11 mouse cellular contexts compared by ENCODE assay signal in genomic region chr4:129811605-129812468, GRCm38 (mm10). TPM values are rescaled to one million over a fixed set of nuclear protein-coding genes. Genes with fewer than 3 reads are reported as not detected.
A peak's percentile ranks its signal among the peaks of the same experiment; 100 is the strongest.
DNase-seq lines count a peak whose midpoint lies in the region; ATAC-seq and TF ChIP-seq lines count a peak whose summit lies in the region.
"Had no signal": no experiment of that assay in that cellular context is flagged by ENCODE, and none has a peak within 500 bp of the region (broad histone marks: within the 10 kb centered on the region; RNA-seq: fewer than 3 reads in every experiment).

No protein-coding gene starts in this region.

- H3K9me3 ChIP-seq in heart, postnatal 0 days (replicated peaks; ENCODE audit: control insufficient read depth, low read length): no peaks in the 10 kb centered on the region
- no peaks in the 10 kb centered on the region for H3K9me3 ChIP-seq in liver, embryonic 14.5 days (ENCODE audit: control insufficient read depth, low read length)

- ATAC-seq in heart, postnatal 0 days (ENCODE audit: insufficient read depth, low read depth): no peak
- peak; percentile 31 for ATAC-seq in common myeloid progenitor, adult 5-6 weeks (replicated peaks; ENCODE audit: low read depth, poor library complexity, severe bottlenecking)
- ATAC-seq in liver, embryonic 14.5 days (ENCODE audit: insufficient read depth): no peak
- ATAC-seq in activated CD4-positive, CD25-positive, alpha-beta regulatory T cell, adult 4 months: no peak

- peak overlapping the region; percentile 56 for H3K4me3 ChIP-seq in heart, postnatal 0 days (ENCODE audit: low read depth, low read length)
- H3K4me3 ChIP-seq in liver, embryonic 14.5 days (ENCODE audit: insufficient read depth in 1 of 2, low read depth in 2 of 2, low read length in 2 of 2): peak overlapping the region in 1 of 2 experiments; percentile 41; a peak in 1 of 4 replicates
- no peak overlapping the region for H3K4me3 ChIP-seq in cerebellum, adult 2 months (replicated peaks; ENCODE audit: insufficient read depth, low read depth, low read length)

- H3K4me1 ChIP-seq in heart, postnatal 0 days (ENCODE audit: control insufficient read depth, insufficient read depth): peaks cover 13% of the 10 kb centered on the region; the same call in 1 of the 2 replicates
- peaks cover 0 to 11% of the 10 kb centered on the region in 2 experiments; a peak in 2 of 4 replicates for H3K4me1 ChIP-seq in liver, embryonic 14.5 days (replicated peaks; ENCODE audit: control insufficient read depth in 2 of 2, insufficient read depth in 2 of 2, low read length in 1 of 2)
- H3K4me1 ChIP-seq in cerebellum, adult 2 months (ENCODE audit: control insufficient read depth, insufficient read depth, low read length): no peaks in the 10 kb centered on the region

- no peak for TF ChIP-seq POLR2A in cerebellum, adult 2 months (IDR thresholded peaks at IDR 0.05; ENCODE audit: borderline replicate concordance, insufficient read depth, low read length)

- no peak for TF ChIP-seq EP300 in heart, postnatal 0 days (IDR thresholded peaks at IDR 0.05; ENCODE audit: low read depth)
- TF ChIP-seq EP300 in liver, embryonic 14.5 days (IDR thresholded peaks at IDR 0.05; ENCODE audit: low read depth): no peak

- peak overlapping the region; percentile 85 for H3K27ac ChIP-seq in heart, postnatal 0 days (ENCODE audit: low read depth)
- no peak overlapping the region for H3K27ac ChIP-seq in liver, embryonic 14.5 days
- no peak overlapping the region for H3K27ac ChIP-seq in cerebellum, adult 2 months (ENCODE audit: insufficient read depth, low read length)

- DNase-seq in heart, postnatal 0 days (ENCODE audit: low spot score): no peak
- DNase-seq in heart, adult 9 months (ENCODE audit: low spot score in 2 of 2): no peak
- peak; percentile 43 for DNase-seq in CD4-positive helper T cell, adult 2 months (ENCODE audit: low read depth, low spot score)
- no peak for DNase-seq in liver, embryonic 14.5 days (ENCODE audit: low read depth in 3 of 3, low spot score in 3 of 3)
- no peak for DNase-seq in ovary, postnatal 10 days (ENCODE audit: low spot score)
- DNase-seq in cerebellum, adult 2 months: no peak
- DNase-seq: gastrocnemius, postnatal 36 days; midbrain, embryonic 14.5 days had no signal

- no peak for TF ChIP-seq CTCF in heart, postnatal 0 days (IDR thresholded peaks at IDR 0.05; ENCODE audit: low read depth)
- TF ChIP-seq CTCF in liver, embryonic 14.5 days (IDR thresholded peaks at IDR 0.05; ENCODE audit: low read depth): no peak
- TF ChIP-seq CTCF in cerebellum, adult 2 months (IDR thresholded peaks at IDR 0.05; ENCODE audit: borderline replicate concordance, insufficient read depth, low read depth, low read length): no peak

- WGBS in heart, postnatal 0 days: 67% methylated on average over 14 of the region's 14 CpGs
- 33% methylated on average over 14 of the region's 14 CpGs for WGBS in liver, embryonic 14.5 days (ENCODE audit: insufficient replicate concordance)
- WGBS in cerebellum, adult 2 months: 91% methylated on average over 14 of the region's 14 CpGs

- H3K36me3 ChIP-seq in heart, postnatal 0 days (replicated peaks; ENCODE audit: control insufficient read depth, insufficient read depth, low read length): no peaks in the 10 kb centered on the region
- H3K36me3 ChIP-seq in liver, embryonic 14.5 days (replicated peaks; ENCODE audit: control insufficient read depth, insufficient read depth, low read depth): no peaks in the 10 kb centered on the region

- no peaks in the 10 kb centered on the region for H3K27me3 ChIP-seq in heart, postnatal 0 days (ENCODE audit: control insufficient read depth, insufficient read depth, low read length)
- H3K27me3 ChIP-seq in liver, embryonic 14.5 days (ENCODE audit: control insufficient read depth, insufficient read depth, low read length): peaks cover 9% of the 10 kb centered on the region
- no peaks in the 10 kb centered on the region for H3K27me3 ChIP-seq in cerebellum, adult 2 months (ENCODE audit: control insufficient read depth, insufficient read depth, low read length)
- H3K27me3 ChIP-seq: Patski had no signal

- peak overlapping the region; percentile 84 for H3K4me2 ChIP-seq in heart, postnatal 0 days (ENCODE audit: low read depth, low read length)
- H3K4me2 ChIP-seq in liver, embryonic 14.5 days (ENCODE audit: low read depth): peak overlapping the region; percentile 67

- H3K9ac ChIP-seq in heart, postnatal 0 days (replicated peaks; ENCODE audit: low read depth, low read length): peak overlapping the region; percentile 65; the same call in 1 of the 2 replicates
- no peak overlapping the region for H3K9ac ChIP-seq in liver, embryonic 14.5 days (replicated peaks)

RNA-seq across cellular contexts. Expression of gene Ptp4a2, which starts 0.8 kb away (rescaled TPM):
- total RNA-seq in heart, postnatal 0 days (2014; rRNA removed; ENCODE audit: low replicate concordance): 132 and 176 TPM in 2 replicates
- 407 and 417 TPM in 2 replicates for polyA plus RNA-seq in heart, postnatal 0 days (2015; fragmentation: Nextera tagmentation; extraction: Ambion mirVana)
- 364 and 441 TPM in 2 replicates for total RNA-seq in common myeloid progenitor, adult 5-6 weeks (2017)
- polyA plus RNA-seq in liver, embryonic 14.5 days (2012; rRNA removed): 26.1 and 42.2 TPM in 2 replicates
- polyA plus RNA-seq in liver, embryonic 14.5 days (2014; fragmentation: Nextera tagmentation; extraction: Ambion mirVana): 150 and 154 TPM in 2 replicates
- 1,000 to 10,000 TPM; 1,863 to 2,031 TPM for polyA plus RNA-seq in activated CD4-positive, CD25-positive, alpha-beta regulatory T cell, adult 4 months (2017; shearing (Covaris generic))
- polyA plus RNA-seq in cerebellum, adult 2 months (2012; rRNA removed): 62.8 and 66.3 TPM in 2 replicates
